Mouse (Mus musculus): ENCODE measurements around the gene Nudt9.
A peak's percentile ranks its signal among the peaks of the same experiment; 100 is the strongest.

The Nudt9 gene

GRCm38 (mm10) chr5:104036686-104037085 is 9.4 kb upstream of the Nudt9 start:
- no peak for DNase-seq (ENCODE audit: low spot score)

DNA sequence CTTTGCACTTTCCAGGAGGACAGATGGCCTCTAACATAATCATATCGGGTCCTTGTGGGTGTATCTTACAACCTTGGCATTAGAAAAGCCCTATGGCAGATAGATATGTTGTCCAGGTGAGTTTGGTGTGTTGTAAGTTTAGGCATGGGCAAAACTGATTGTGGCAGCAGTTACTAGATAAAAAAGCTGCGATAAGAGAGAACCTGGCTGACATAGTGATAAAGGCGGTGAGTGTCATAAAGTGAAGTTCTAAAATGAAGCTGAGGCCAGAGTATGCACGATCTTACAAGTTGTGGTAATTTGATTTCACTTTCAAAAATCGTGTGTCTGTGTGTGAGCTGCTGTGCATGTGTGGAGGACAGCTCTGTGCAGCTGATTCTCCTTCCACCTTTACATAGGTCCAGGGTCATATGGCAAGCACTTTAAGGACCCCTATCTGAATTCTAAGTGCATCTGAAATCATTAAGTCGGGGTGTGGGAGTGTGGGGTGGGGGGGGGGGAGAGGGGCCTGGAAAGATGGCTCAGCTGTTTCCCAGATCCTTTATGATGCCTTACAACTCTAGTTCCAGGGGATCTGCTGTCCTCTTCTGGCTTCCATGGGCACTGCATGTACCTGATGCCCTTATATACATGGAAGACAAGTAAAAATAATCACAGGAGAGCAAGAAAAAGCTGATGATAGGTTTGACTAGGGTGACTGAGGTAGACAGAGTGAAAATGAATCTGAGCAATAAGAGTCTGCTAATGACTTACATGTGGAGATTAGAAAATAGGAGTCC is 6.8 kb upstream of the Nudt9 start:
- peak; percentile 63 for DNase-seq (ENCODE audit: low spot score)

DNA sequence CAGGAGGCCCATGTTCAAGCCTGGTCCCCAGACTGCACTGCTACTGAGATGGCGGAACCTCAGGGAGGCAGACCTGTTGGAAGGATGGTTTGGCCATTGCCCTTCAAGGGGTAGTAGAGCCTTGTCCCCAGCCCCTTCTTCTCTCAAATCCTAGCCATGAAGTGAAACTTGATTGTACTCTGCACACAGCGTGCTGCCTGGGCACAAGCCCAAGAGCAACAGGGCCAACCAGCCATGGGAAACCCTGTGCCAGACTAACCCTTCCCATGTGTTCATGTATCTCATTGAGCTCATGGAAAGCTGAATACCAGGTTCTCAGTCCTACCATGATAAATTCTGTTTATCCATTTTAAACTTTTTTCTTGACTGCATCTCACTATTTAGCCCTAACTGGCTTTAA is 3.2 kb upstream of the Nudt9 start:
- DNase-seq (ENCODE audit: low spot score): no peak

GRCm38 (mm10) chr5:104043704-104044103 is 2.4 kb upstream of the Nudt9 start:
- no peak for DNase-seq (ENCODE audit: low spot score)

DNA sequence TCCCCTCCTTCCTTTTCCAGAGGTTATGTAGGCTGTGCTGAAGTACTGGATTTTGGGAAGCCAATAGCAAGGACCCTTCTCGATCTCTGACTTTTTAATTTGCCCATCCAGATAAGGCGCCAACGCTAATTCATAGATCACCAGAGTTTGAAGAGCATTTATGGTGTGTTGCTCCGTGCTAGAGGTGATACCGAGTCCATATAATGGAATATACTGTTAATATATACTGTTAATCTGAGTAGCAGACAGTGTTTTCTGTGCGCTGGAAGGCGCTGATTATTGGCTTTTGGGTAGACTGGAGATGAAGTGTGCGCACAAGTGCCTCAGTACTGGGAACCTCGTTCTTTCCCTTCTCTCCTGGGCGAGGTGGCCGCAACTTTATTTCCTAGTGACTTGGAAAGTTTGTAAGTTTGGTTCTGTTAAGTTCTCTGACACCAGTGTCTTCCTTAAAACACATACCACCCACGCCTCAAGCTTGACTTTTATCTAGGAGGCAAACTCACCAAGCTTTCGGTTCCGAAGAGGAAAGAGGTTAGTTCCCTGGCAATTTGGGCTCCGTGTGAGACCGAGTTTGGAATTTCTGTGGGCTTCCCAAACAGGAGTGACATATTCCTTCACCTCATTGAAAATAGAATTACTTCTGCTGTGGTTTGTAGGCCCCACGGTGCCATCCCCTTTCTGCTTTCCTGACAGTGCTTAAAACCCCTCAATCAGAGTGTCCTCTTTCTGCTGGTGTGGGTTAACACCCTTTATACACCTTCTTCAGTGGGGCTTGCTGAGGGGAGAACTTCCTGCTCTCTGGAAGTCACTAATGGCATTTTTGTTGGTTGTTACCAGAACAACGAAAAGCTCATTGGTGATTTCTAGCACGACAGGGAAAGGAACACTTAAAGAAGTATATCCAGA is 1.3 kb downstream of the Nudt9 start:
- peak; percentile 44 for DNase-seq (ENCODE audit: low spot score)

- peak; percentile 25 for DNase-seq (ENCODE audit: low spot score)
Measured at GRCm38 (mm10) chr5:104048139-104048538, 2.0 kb downstream of the Nudt9 start.

- DNase-seq (ENCODE audit: low spot score): peak; percentile 53
Measured at GRCm38 (mm10) chr5:104052956-104053355, 6.8 kb downstream of the Nudt9 start.

- DNase-seq (ENCODE audit: low spot score): no peak
Measured at GRCm38 (mm10) chr5:104054938-104055337, 8.8 kb downstream of the Nudt9 start.

DNA sequence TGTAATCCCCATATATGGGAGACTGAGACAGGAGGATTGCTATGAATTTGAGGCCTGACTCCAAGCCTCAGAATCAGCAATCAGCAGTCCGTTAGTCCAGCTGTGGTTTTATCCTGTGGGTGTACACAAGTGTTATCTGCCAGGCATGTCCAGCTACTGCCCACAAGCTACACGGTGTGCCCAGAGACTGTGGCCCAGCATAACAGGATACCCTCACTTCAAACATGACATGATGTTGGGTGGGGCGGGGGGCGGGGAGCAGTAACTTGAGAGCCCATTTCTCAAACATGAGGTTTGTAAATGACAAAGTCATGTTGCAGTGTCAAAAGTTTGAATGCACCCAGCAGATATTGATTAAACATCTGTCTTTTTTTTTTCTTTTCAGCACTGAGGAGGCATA is 9.7 kb downstream of the Nudt9 start:
- no peak for DNase-seq (ENCODE audit: low spot score)

DNA sequence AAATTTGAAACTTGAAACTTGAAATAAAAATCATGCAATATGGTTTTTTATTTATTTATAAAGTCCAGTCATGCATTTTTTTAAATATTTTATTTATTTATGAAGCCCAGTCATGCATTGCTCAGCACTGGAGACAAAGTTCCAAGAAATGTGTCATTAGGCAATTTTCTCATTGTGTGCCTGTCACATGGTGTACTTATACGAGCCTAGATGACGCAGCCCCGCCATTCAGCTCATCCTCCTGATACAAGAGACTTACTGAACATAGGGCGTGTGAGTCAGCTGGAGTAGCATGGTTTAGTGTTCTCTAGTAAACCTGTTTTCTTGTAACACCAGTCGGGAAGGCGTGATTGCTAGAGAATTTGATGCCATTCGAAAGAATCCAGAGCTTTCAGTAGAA is 10.2 kb downstream of the Nudt9 start:
- no peak for DNase-seq (ENCODE audit: low spot score)

GRCm38 (mm10) chr5:104058021-104058420 is 11.9 kb downstream of the Nudt9 start:
- peak; percentile 40 for DNase-seq (ENCODE audit: low spot score)

DNA sequence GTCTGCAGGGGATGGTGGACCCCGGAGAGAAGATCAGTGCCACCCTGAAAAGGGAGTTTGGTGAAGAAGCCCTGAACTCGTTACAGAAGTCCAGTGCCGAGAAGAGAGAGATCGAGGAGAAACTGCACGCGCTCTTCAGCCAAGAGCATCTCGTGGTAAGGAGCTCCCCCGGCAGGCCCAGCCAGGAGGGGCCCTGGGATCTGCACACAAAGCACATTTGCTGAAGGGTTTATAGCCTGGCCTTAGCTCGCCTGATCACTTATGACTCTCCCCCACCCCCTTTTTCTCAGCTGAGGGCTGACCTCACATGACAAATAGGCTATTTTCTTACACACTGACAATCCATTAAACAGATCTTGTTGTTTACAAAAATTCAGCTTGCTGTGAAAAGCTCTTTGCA is 13.5 kb downstream of the Nudt9 start:
- DNase-seq (ENCODE audit: low spot score): no peak

GRCm38 (mm10) chr5:104060429-104060828 is 14.3 kb downstream of the Nudt9 start:
- no peak for DNase-seq (ENCODE audit: low spot score)

- DNase-seq (ENCODE audit: low spot score): no peak
Measured at GRCm38 (mm10) chr5:104061936-104062772, 16.0 kb downstream of the Nudt9 start.

- DNase-seq (ENCODE audit: low spot score): no peak
Measured at GRCm38 (mm10) chr5:104062773-104063551, 16.9 kb downstream of the Nudt9 start.

- DNase-seq (ENCODE audit: low spot score): peak; percentile 60
Measured at GRCm38 (mm10) chr5:104068751-104069150, 22.6 kb downstream of the Nudt9 start.

DNA sequence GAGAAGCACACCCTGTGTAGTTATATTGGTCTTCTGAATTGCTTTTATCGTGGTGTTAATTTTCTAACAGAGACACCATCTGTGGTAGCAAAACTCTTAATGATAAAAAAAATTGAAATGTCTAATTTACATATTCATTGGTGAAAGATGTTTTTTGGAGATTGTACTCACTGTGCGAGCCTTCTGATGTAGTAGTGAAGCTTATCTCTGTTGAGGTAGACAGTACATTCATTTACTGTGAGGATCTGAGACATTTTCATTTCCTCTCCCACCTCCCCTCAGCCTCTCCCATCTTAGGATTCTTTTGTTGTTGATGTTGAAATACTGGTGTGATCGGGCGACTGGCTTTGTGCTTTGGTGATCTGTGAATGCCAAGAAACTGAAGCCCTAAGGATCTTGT is 24.9 kb downstream of the Nudt9 start:
- DNase-seq (ENCODE audit: low spot score): no peak

DNA sequence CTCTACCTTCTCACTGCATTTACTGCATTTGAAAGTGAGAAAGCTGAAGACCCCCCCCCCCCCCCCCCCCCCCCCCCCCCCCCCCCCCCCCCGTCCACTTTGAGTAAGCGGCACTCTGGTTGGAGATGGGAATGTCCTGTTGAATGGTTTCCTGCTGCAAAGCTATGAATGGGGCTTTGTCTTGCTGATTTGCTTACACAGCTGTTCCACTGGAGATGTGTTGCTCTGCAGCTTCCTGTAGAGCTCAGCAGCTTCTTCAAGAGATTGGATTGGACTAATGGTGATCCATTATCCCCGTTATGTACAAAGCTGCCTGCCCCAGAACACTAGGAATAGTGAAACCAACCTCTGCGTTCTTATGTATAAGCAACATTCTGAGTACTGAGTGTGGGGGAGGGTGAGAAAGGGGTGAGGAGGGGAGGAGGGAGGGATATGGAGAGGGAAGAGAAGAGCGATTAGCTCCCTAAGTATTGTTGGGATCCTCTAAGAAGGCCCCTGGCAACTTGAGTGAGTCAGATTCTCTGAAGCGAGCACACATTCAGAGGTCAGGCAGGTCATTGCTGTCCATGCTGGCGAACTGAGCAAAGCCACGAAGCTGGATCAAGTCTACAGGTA is 26.3 kb downstream of the Nudt9 start:
- DNase-seq (ENCODE audit: low spot score): peak; percentile 83

DNA sequence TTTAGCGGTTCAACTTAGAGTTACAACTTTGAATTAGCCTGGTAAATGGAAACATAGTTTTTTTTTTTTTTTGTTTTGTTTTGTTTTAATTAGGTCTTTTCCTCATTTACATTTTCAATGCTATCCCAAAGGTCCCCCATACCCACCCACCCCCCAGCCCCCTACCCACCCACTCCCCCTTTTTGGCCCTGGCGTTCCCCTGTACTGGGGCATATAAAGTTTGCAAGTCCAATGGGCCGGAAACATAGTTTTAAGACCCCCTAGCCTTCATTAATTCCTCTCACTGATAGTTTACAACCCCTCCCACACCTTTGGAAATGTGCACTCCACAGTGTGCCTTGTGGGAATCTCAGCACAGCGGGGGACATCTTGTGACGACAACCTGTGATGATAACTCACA is 27.5 kb downstream of the Nudt9 start:
- DNase-seq (ENCODE audit: low spot score): no peak

DNA sequence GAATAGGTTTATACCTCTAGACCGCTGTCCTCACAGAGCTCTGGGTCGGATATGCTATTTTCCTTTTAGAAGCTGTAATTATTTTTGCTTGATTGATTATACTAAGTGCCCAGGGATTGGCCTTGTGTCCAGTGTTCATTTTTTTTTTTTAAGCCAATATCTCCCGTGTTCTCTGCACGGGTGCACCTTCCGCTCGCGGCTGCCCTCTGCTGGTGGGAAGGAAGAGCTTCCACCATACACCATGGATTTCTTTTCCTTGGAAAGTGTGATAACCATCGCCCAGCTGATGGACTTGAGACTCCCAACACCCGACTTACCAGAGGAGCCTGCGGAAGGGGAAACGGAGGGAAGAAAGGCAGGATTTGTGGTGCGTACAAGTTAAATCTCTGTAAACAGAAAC is 28.3 kb downstream of the Nudt9 start:
- peak; percentile 71 for DNase-seq (ENCODE audit: low spot score)

GRCm38 (mm10) chr5:104076361-104076760 is 30.3 kb downstream of the Nudt9 start:
- DNase-seq (ENCODE audit: low spot score): no peak
